Mouse (Mus musculus): Measurements from ENCODE around the gene Slc7a7. TPM values are rescaled to one million over a fixed set of nuclear protein-coding genes. Genes with fewer than 3 reads are reported as not detected.

Gene Slc7a7
- total and polyA plus RNA-seq, 2 experiments = 2.3 to 4.1 TPM

DNA sequence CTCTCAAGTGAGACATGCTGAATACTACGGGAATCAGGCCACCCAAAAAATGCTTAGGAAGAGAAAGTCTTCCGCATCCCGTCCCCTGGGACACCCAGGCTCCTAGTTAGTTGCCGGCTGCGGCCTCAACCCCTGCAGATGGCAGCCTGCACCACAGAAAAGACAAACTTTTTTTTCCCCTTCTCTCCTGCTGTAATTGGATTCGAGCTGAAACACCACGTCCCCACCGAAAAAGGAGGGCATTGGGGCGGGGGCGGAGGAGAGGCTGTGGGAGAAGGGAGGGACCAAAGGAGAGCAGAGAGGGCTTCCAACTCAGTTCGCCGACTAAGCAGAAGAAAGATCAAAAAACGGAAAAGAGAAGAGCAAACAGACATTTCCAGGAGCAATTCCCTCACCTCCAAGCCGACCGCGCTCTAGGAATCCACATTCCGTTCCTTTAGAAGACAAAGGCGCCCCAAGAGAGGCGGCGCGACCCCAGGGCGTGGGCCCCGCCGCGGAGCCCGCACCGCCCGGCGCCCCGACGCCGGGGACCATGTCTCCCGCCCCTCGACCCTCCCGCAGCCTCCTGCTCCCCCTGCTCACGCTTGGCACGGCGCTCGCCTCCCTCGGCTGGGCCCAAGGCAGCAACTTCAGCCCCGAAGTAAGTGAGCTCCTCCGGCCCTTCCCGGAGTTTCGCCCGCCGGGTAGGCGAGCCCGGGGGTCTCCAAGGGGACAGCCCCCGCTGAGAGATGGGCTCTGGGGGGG is 13.9 kb upstream of the Slc7a7 start, which contains the start of gene Mmp14:
Gene Mmp14, plus strand, starts transcription at position 279 of the 744 bp plus-strand sequence.
- Histone ChIP-seq H3K9ac (ENCODE audit: low read depth, low read length) (peak within 1 kb of the TSS; percentile 95), H3K36me3 (ENCODE audit: control insufficient read depth, insufficient read depth, low read length) (no peaks in the 10 kb centered on the region; the same call in 1 of the 2 replicates), H3K4me3 (ENCODE audit: insufficient read depth, low read depth, low read length) (peak within 1 kb of the TSS; percentile 80), H3K79me2 (ENCODE audit: control insufficient read depth, insufficient read depth, low read length) (peaks cover 5% of the 10 kb centered on the region; the same call in 1 of the 2 replicates), H3K27ac (replicated peaks; ENCODE audit: insufficient read depth, low read depth, low read length) (peak within 1 kb of the TSS; percentile 78), H3K4me1 (ENCODE audit: control insufficient read depth, insufficient read depth, low read length) (peaks cover 21% of the 10 kb centered on the region), H3K27me3 (ENCODE audit: control insufficient read depth, insufficient read depth, low read length) (no peaks in the 10 kb centered on the region)
- TF ChIP-seq CTCF (IDR thresholded peaks at IDR 0.05; ENCODE audit: low read depth, low read length) (peak; percentile 53), POLR2A (IDR thresholded peaks at IDR 0.05; ENCODE audit: extremely low read depth, insufficient read depth, low read length) (0 out of 2 replicates have a peak, but pooled peaks have one; percentile 39)
- peak; percentile 72 for DNase-seq (ENCODE audit: extremely low read depth, low read depth, low spot score)
- WGBS = 1% methylated on average over 49 of the region's 49 CpGs

DNA sequence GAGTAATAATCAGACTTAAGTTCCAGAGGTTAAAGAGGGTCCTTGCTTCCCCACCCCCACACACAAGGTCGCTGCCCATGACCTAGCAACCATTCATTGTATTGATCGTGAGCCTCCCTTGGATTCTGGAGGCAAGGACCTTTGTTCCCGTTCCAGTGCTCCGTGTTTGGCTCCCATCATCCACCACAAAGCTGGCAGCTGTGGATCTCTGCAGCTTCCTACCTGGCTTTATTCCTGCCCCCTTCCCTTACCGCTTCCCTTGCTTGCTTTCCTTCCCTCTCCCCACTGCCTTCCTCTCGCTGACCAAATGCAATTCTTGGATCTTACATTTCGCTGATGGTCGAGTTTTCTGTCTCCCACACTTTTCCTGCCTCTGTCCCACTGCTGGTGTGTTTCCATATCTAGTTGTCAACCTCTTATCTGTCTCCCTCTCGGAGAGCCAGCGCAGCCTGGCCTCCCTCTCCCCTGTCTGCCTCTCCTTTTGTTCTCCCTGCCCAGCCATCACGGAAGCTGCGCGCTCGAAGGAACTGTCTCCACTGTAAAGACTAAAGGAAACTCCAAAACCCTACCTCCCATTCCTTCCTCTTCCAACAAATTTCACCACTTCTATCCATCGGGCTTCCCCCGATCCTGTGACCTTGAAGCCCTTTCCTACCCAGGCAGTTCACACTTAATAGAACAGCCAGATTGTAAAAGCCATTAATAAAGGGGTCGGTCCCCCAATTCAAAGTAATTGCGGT is 13.0 kb upstream of the Slc7a7 start:
- Histone ChIP-seq H3K36me3 (ENCODE audit: control insufficient read depth, insufficient read depth, low read length) (no peaks in the 10 kb centered on the region; the same call in 1 of the 2 replicates), H3K9ac (ENCODE audit: low read depth, low read length) (peak overlapping the region; percentile 95), H3K27me3 (ENCODE audit: control insufficient read depth, insufficient read depth, low read length) (no peaks in the 10 kb centered on the region), H3K4me1 (ENCODE audit: control insufficient read depth, insufficient read depth, low read length) (peaks cover 23% of the 10 kb centered on the region), H3K79me2 (ENCODE audit: control insufficient read depth, insufficient read depth, low read length) (peaks cover 5% of the 10 kb centered on the region; the same call in 1 of the 2 replicates), H3K27ac (replicated peaks; ENCODE audit: insufficient read depth, low read depth, low read length) (peak overlapping the region; percentile 78), H3K4me3 (ENCODE audit: insufficient read depth, low read depth, low read length) (peak overlapping the region; percentile 80)
- 4% methylated on average over 18 of the region's 18 CpGs for WGBS
- TF ChIP-seq CTCF (IDR thresholded peaks at IDR 0.05; ENCODE audit: low read depth, low read length) = no peak
- TF ChIP-seq POLR2A (IDR thresholded peaks at IDR 0.05; ENCODE audit: extremely low read depth, insufficient read depth, low read length) = no peak; the same call in 1 of the 2 replicates
- DNase-seq (ENCODE audit: extremely low read depth, low read depth, low spot score) = peak; percentile 93

DNA sequence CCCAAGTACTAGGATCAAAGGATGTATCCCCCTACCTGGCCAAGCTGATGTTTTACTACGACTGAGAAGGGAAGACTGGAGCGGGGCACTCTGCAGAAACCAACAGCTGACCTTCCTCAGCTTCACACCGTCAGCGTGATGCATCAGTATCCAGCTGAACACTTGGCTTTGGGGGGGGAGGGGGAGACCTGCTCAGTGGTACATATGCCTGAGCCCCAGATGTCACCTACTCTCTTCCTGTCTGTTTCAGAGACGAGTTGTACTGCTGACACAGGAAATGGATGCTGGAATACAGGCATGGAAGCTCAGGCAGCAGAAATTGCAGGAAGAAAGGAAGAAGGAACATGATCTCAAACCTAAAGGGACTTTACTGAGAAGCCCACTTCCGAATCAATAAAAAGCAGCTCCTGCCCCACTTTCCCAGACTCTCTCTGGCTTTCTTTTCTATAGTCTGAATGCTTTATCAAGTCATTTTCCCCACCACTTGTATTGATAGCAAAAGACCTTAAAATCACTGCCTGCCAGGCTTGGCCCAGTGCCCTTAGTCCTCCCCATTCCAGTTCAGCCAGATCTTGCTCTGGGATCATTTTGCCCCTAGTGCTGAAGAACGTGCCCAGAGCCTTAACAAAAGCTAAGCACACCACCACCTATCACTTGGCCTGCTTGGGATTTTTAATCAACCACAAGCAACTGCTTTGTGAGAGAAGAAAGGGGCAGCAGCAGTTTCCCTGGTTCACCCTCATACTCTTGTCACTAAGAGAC is 11.9 kb upstream of the Slc7a7 start:
- H3K4me1 ChIP-seq (ENCODE audit: control insufficient read depth, insufficient read depth, low read length) = peaks cover 23% of the 10 kb centered on the region
- no peak overlapping the region for H3K9ac ChIP-seq (ENCODE audit: low read depth, low read length)
- H3K4me3 ChIP-seq (ENCODE audit: insufficient read depth, low read depth, low read length) = no peak overlapping the region
- H3K27ac ChIP-seq (replicated peaks; ENCODE audit: insufficient read depth, low read depth, low read length) = peak overlapping the region; percentile 78
- peaks cover 5% of the 10 kb centered on the region; the same call in 1 of the 2 replicates for H3K79me2 ChIP-seq (ENCODE audit: control insufficient read depth, insufficient read depth, low read length)
- TF ChIP-seq CTCF (IDR thresholded peaks at IDR 0.05; ENCODE audit: low read depth, low read length) (no peak), POLR2A (IDR thresholded peaks at IDR 0.05; ENCODE audit: extremely low read depth, insufficient read depth, low read length) (no peak)
- H3K27me3 ChIP-seq (ENCODE audit: control insufficient read depth, insufficient read depth, low read length) = no peaks in the 10 kb centered on the region
- WGBS = 57% methylated on average over 7 of the region's 7 CpGs
- no peaks in the 10 kb centered on the region; the same call in 1 of the 2 replicates for H3K36me3 ChIP-seq (ENCODE audit: control insufficient read depth, insufficient read depth, low read length)
- DNase-seq (ENCODE audit: extremely low read depth, low read depth, low spot score) = peak; percentile 66

DNA sequence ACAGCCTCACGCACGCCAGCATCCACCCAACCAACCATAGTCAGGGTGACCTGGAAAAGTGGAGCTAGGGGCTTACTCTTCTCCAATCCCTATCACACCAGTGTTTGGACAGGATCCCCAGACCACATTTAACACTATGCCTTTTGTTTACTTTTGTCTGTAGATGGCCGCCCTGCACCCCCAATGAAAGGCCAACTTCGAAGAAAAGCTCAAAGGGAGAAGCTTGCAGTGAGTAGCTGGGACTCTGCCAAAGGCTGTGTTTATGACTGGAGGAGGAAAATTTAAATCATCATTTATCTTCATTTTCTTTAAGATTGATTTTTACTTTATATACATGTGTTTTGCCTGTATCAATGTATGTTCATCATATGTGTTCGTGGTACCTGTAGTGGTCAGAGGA is 10.8 kb upstream of the Slc7a7 start:
- Histone ChIP-seq H3K27ac (replicated peaks; ENCODE audit: insufficient read depth, low read depth, low read length) (no peak overlapping the region), H3K9ac (ENCODE audit: low read depth, low read length) (no peak overlapping the region), H3K79me2 (ENCODE audit: control insufficient read depth, insufficient read depth, low read length) (peaks cover 5% of the 10 kb centered on the region; the same call in 1 of the 2 replicates), H3K27me3 (ENCODE audit: control insufficient read depth, insufficient read depth, low read length) (no peaks in the 10 kb centered on the region), H3K4me3 (ENCODE audit: insufficient read depth, low read depth, low read length) (no peak overlapping the region), H3K4me1 (ENCODE audit: control insufficient read depth, insufficient read depth, low read length) (peaks cover 20% of the 10 kb centered on the region), H3K36me3 (ENCODE audit: control insufficient read depth, insufficient read depth, low read length) (no peaks in the 10 kb centered on the region; the same call in 1 of the 2 replicates)
- WGBS = 83% methylated on average over 5 of the region's 5 CpGs
- no peak for DNase-seq (ENCODE audit: extremely low read depth, low read depth, low spot score)
- TF ChIP-seq CTCF (IDR thresholded peaks at IDR 0.05; ENCODE audit: low read depth, low read length) (no peak), POLR2A (IDR thresholded peaks at IDR 0.05; ENCODE audit: extremely low read depth, insufficient read depth, low read length) (no peak)

DNA sequence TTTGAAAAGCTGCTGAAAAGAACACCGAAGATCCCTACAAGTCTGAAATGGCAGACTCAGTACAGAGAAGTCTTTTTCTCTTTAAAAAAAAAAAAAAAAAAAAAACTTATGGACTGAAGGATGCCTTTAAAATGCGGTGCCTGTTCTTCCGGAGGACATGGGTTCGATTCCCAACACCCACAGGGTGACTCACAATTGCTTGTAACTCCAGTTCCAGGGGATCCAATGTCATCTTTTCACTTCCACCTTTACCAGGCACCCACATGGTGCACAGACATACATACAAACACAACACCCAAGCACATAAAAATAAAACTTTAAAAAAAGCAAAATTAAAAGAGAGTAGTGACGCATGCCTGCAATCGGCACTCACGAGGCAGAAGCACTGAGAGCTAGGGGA is 10.1 kb upstream of the Slc7a7 start:
- DNase-seq (ENCODE audit: extremely low read depth, low read depth, low spot score) = no peak
- no peaks in the 10 kb centered on the region; the same call in 1 of the 2 replicates for H3K36me3 ChIP-seq (ENCODE audit: control insufficient read depth, insufficient read depth, low read length)
- 83% methylated on average over 7 of the region's 7 CpGs for WGBS
- no peak overlapping the region for H3K9ac ChIP-seq (ENCODE audit: low read depth, low read length)
- H3K4me3 ChIP-seq (ENCODE audit: insufficient read depth, low read depth, low read length) = no peak overlapping the region
- H3K27ac ChIP-seq (replicated peaks; ENCODE audit: insufficient read depth, low read depth, low read length) = no peak overlapping the region
- TF ChIP-seq CTCF (IDR thresholded peaks at IDR 0.05; ENCODE audit: low read depth, low read length) (no peak), POLR2A (IDR thresholded peaks at IDR 0.05; ENCODE audit: extremely low read depth, insufficient read depth, low read length) (no peak)
- H3K4me1 ChIP-seq (ENCODE audit: control insufficient read depth, insufficient read depth, low read length) = peaks cover 18% of the 10 kb centered on the region
- H3K27me3 ChIP-seq (ENCODE audit: control insufficient read depth, insufficient read depth, low read length) = no peaks in the 10 kb centered on the region
- peaks cover 5% of the 10 kb centered on the region; the same call in 1 of the 2 replicates for H3K79me2 ChIP-seq (ENCODE audit: control insufficient read depth, insufficient read depth, low read length)

Data from liver, adult 2 months (tissue).